Mouse (Mus musculus) spleen, postnatal 10 days (tissue): ENCODE data around the gene Zfp619.
"Not testable (repeated sequence)": the region's sequence is repeated elsewhere in the genome, so short reads cannot be mapped to it uniquely, and the experiment has no call there.

ENCODE experiments used
- DNase-seq, 2 experiments: peaks; one replicate each; pipeline ENCODE4 v3.0.0; 2021 to 2022; ENCODE audit warnings: low spot score in 2 of 2

The Zfp619 gene

DNA sequence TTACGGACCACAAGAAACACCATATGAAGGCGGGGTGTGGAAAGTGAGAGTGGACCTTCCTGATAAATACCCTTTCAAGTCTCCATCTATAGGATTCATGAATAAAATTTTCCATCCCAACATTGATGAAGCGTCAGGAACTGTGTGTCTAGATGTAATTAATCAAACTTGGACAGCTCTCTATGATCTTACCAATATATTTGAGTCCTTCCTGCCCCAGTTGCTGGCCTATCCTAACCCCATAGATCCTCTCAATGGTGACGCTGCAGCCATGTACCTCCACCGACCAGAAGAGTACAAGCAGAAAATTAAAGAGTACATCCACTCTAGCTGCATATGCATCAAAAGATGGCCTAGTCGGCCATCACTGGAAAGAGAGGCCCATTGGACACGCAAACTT, 71.5 kb downstream of the Zfp619 start:
- not testable (repeated sequence) for DNase-seq
